ENCODE assay signal across 25 mouse cellular contexts in genomic region chr2:115539731-115540130, GRCm38 (mm10). TPM values are rescaled to one million over a fixed set of nuclear protein-coding genes. Genes with fewer than 3 reads are reported as not detected.
A peak's percentile ranks its signal among the peaks of the same experiment; 100 is the strongest.
DNase-seq lines count a peak whose midpoint lies in the region; ATAC-seq and TF ChIP-seq lines count a peak whose summit lies in the region.
"Had no signal": no experiment of that assay in that cellular context is flagged by ENCODE, and none has a peak within 500 bp of the region (broad histone marks: within the 10 kb centered on the region; RNA-seq: fewer than 3 reads in every experiment).

No protein-coding gene starts in this region.

- no peak overlapping the region for H3K9ac ChIP-seq in hindbrain, embryonic 15.5 days
- H3K9ac ChIP-seq in hindbrain, postnatal 0 days (replicated peaks; ENCODE audit: low read length) = no peak overlapping the region
- H3K9ac ChIP-seq: embryonic facial prominence, embryonic 12.5 days; embryonic facial prominence, embryonic 15.5 days; forebrain, postnatal 0 days; heart, embryonic 12.5 days; heart, embryonic 15.5 days; intestine, embryonic 15.5 days had no signal

- H3K9me3 ChIP-seq in hindbrain, embryonic 15.5 days = no peaks in the 10 kb centered on the region
- H3K9me3 ChIP-seq in hindbrain, postnatal 0 days (ENCODE audit: low read length) = no peaks in the 10 kb centered on the region
- H3K9me3 ChIP-seq: embryonic facial prominence, embryonic 12.5 days; embryonic facial prominence, embryonic 15.5 days; heart, embryonic 12.5 days; heart, embryonic 15.5 days; intestine, embryonic 15.5 days had no signal

- peaks cover 14% of the 10 kb centered on the region for H3K4me1 ChIP-seq in hindbrain, embryonic 15.5 days (replicated peaks)
- no peaks in the 10 kb centered on the region for H3K4me1 ChIP-seq in hindbrain, postnatal 0 days (ENCODE audit: insufficient read depth, low read length)
- H3K4me1 ChIP-seq: embryonic facial prominence, embryonic 15.5 days; heart, embryonic 12.5 days; heart, embryonic 15.5 days; intestine, embryonic 15.5 days had no signal

- WGBS in hindbrain, embryonic 15.5 days = 87% methylated on average over 5 of the region's 5 CpGs
- WGBS in hindbrain, postnatal 0 days = 86% methylated on average over 5 of the region's 5 CpGs

- 0 out of 2 replicates have a peak overlapping the region, but pooled peaks have one; percentile 23 for H3K27ac ChIP-seq in hindbrain, embryonic 15.5 days (replicated peaks)
- no peak overlapping the region for H3K27ac ChIP-seq in hindbrain, postnatal 0 days
- H3K27ac ChIP-seq: embryonic facial prominence, embryonic 12.5 days; embryonic facial prominence, embryonic 15.5 days; heart, embryonic 15.5 days; intestine, embryonic 15.5 days had no signal

- 0 out of 2 replicates have a peak, but pooled peaks cover 2% of the 10 kb centered on the region for H3K27me3 ChIP-seq in hindbrain, embryonic 15.5 days
- H3K27me3 ChIP-seq in hindbrain, postnatal 0 days (ENCODE audit: insufficient read depth, low read length) = no peaks in the 10 kb centered on the region
- H3K27me3 ChIP-seq: embryonic facial prominence, embryonic 12.5 days; embryonic facial prominence, embryonic 15.5 days; heart, embryonic 12.5 days; heart, embryonic 15.5 days; intestine, embryonic 15.5 days had no signal

- no peak for ATAC-seq in hindbrain, embryonic 15.5 days (ENCODE audit: low FRiP score, low read depth)
- no peak for ATAC-seq in hindbrain, postnatal 0 days
- ATAC-seq: activated CD4-positive, CD25-positive, alpha-beta regulatory T cell, adult 4 months; forebrain, embryonic 14.5 days; forebrain, postnatal 0 days; intestine, embryonic 15.5 days had no signal

- peak; percentile 76 to 78 for DNase-seq in adrenal gland, adult (ENCODE audit: inconsistent age in 2 of 2, low spot score in 1 of 2)
- no peak for DNase-seq in adrenal gland, postnatal 4 days (ENCODE audit: low spot score in 2 of 2)
- DNase-seq in hindbrain, postnatal 0 days (ENCODE audit: low spot score) = no peak
- peak; percentile 22 for DNase-seq in adrenal gland, postnatal 25 days
- no peak for DNase-seq in kidney, postnatal 10 days
- no peak for DNase-seq in thymus, postnatal 36 days
- DNase-seq in lung, adult 18-20 months = no peak
- DNase-seq: cerebellum, adult 11 months; cerebellum, adult 2 months; cerebellum, adult 9-11 months; cerebellum, postnatal 25 days; forebrain, postnatal 0 days; gastrocnemius, postnatal 25 days; heart, adult 18-20 months; heart, postnatal 10 days; heart, postnatal 36 days; kidney, adult 18-20 months had no signal

- H3K36me3 ChIP-seq in hindbrain, embryonic 15.5 days = no peaks in the 10 kb centered on the region
- no peaks in the 10 kb centered on the region for H3K36me3 ChIP-seq in hindbrain, postnatal 0 days (ENCODE audit: insufficient read depth, low read length)
- H3K36me3 ChIP-seq: embryonic facial prominence, embryonic 12.5 days; embryonic facial prominence, embryonic 15.5 days; heart, embryonic 12.5 days; heart, embryonic 15.5 days; intestine, embryonic 15.5 days had no signal

- H3K4me3 ChIP-seq in hindbrain, embryonic 15.5 days = no peak overlapping the region
- no peak overlapping the region for H3K4me3 ChIP-seq in hindbrain, postnatal 0 days (ENCODE audit: low read length)
- H3K4me3 ChIP-seq: embryonic facial prominence, embryonic 12.5 days; embryonic facial prominence, embryonic 15.5 days; heart, embryonic 12.5 days; heart, embryonic 15.5 days; intestine, embryonic 15.5 days had no signal

- H3K4me2 ChIP-seq in hindbrain, embryonic 15.5 days = no peak overlapping the region
- no peak overlapping the region for H3K4me2 ChIP-seq in hindbrain, postnatal 0 days (ENCODE audit: low read depth, low read length)
- H3K4me2 ChIP-seq: embryonic facial prominence, embryonic 12.5 days; embryonic facial prominence, embryonic 15.5 days; heart, embryonic 12.5 days; heart, embryonic 15.5 days; intestine, embryonic 15.5 days had no signal

- TF ChIP-seq CTCF in hindbrain, postnatal 0 days (IDR thresholded peaks at IDR 0.05; ENCODE audit: low read depth) = no peak

RNA-seq across cellular contexts. Expression of gene BC052040, which starts 41.8 kb away (rescaled TPM):
- total RNA-seq in adrenal gland, postnatal 4 days (2021) = 1 to 10 TPM; 6.5 to 8.2 TPM
- polyA plus RNA-seq in hindbrain, embryonic 15.5 days (2015; fragmentation: Nextera tagmentation; extraction: Ambion mirVana) = 18.4 and 21.3 TPM in 2 replicates
- total RNA-seq in hindbrain, postnatal 0 days (2014; rRNA removed) = 11.7 and 14.3 TPM in 2 replicates
- 11.2 and 13.7 TPM in 2 replicates for polyA plus RNA-seq in hindbrain, postnatal 0 days (2015; fragmentation: Nextera tagmentation; extraction: Ambion mirVana)
- total RNA-seq in adrenal gland, postnatal 25 days (2021) = 4.2 and 5.8 TPM in 2 replicates

Comparison
In these comparisons a context has a peak if more than half of its experiments do, and no peak if none do; other contexts are left out.
1. DNase-seq: peak in adrenal gland, adult (2 of 2) and adrenal gland, postnatal 25 days (single experiment); none in adrenal gland, postnatal 4 days (0 of 2), hindbrain, postnatal 0 days (single experiment), kidney, postnatal 10 days (single experiment), thymus, postnatal 36 days (0 of 2) and lung, adult 18-20 months (0 of 2).